Mouse (Mus musculus): ENCODE measurements around the gene Slc2a9. TPM values are rescaled to one million over a fixed set of nuclear protein-coding genes. Genes with fewer than 3 reads are reported as not detected.

Slc2a9 gene
- total RNA-seq, 2 experiments from 2014 or later = 0.93 to 1.3 TPM

DNA sequence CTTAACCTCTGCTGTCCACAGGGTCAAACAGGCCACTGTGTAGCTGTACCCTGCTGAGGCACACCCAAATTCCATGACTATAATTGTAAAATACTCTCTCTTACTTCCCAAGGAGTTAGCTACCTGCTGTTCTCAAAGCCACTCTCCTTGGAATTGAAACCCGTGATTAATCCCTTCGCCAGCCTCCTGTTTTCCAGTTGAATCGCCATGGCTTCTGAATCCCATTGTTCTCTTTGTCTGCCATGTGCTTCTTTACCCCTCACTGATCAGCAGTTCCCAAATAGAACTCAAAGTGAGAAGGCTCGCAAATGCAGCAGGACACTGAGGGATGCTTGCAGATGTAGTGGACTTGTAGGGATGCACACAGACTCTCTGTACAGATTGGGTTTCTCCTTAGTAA lies 80.5 kb downstream of the Slc2a9 start:
- intact Hi-C loops (cut with DNase I) = no loop called here
- DNase-seq (ENCODE audit: low spot score in 2 of 2) = no peak

GRCm38 (mm10) chr5:38418799-38419198 lies 84.1 kb downstream of the Slc2a9 start:
- peak; percentile 17 to 30 for DNase-seq (ENCODE audit: low spot score in 2 of 2)
- intact Hi-C loops (cut with DNase I) = no loop called here

DNA sequence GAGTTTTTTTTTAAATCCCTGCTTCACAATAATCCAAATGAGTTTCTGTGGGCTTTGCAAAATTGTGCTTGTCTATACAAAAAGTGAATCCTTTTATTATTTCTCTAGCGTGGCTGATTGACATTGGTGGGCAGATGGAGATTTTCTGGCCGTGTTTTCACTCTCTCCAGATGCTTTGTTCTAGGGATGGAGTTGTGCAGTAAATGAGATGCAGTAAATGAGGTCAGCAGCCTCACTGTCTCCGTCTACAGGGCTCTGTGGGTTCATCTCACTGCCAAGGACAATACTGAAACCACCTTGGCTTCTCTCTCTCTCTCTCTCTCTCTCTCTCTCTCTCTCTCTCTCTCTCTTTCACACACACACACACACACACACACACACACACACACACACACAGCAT lies 99.3 kb downstream of the Slc2a9 start:
- intact Hi-C loops (cut with DNase I) = no loop called here
- DNase-seq (ENCODE audit: low spot score in 2 of 2) = no peak

- intact Hi-C loops (cut with DNase I) = no loop called here
- DNase-seq (ENCODE audit: low spot score in 2 of 2) = no peak
Measured at GRCm38 (mm10) chr5:38402288-38402687, 100.7 kb downstream of the Slc2a9 start.

DNA sequence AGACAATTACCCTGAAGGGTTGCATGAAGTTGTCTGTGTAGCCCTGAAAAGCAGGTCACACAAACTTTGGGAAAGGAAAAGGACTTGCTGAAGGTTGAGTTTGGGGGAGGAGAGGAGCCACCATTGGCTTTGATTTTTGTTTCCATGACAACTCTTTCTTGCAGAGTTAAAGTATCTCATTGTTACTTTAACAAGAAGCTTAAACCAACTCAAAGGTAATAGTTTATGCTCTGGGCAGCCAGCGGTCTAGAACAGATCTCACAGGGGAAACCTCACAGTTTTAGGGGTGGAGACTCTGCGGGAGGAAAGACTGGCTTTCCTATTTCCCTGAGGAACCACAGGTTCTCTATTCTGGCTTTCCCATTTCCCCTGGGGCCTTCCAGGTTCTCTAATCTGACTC lies 114.1 kb downstream of the Slc2a9 start:
- intact Hi-C loops (cut with DNase I) = no loop called here
- DNase-seq (ENCODE audit: low spot score in 2 of 2) = no peak

- intact Hi-C loops (cut with DNase I) = no loop called here
- DNase-seq (ENCODE audit: low spot score in 2 of 2) = no peak
Measured at GRCm38 (mm10) chr5:38388420-38388823, 114.5 kb downstream of the Slc2a9 start.

- intact Hi-C loops (cut with DNase I) = no loop called here
- no peak for DNase-seq (ENCODE audit: low spot score in 2 of 2)
Measured at GRCm38 (mm10) chr5:38379970-38380369, 123.0 kb downstream of the Slc2a9 start.

- no peak for DNase-seq (ENCODE audit: low spot score in 2 of 2)
- intact Hi-C loops (cut with DNase I) = no loop called here
Measured at GRCm38 (mm10) chr5:38372369-38372768, 130.6 kb downstream of the Slc2a9 start.

GRCm38 (mm10) chr5:38371308-38371707 lies 131.6 kb downstream of the Slc2a9 start:
- intact Hi-C loops (cut with DNase I) = no loop called here
- no peak for DNase-seq (ENCODE audit: low spot score in 2 of 2)

GRCm38 (mm10) chr5:38366650-38367470 lies 136.1 kb downstream of the Slc2a9 start:
- intact Hi-C loops (cut with DNase I) = no loop called here
- DNase-seq (ENCODE audit: low spot score in 2 of 2) = peak; percentile 32 to 42

GRCm38 (mm10) chr5:38365521-38365920 lies 137.4 kb downstream of the Slc2a9 start:
- intact Hi-C loops (cut with DNase I) = no loop called here

DNA sequence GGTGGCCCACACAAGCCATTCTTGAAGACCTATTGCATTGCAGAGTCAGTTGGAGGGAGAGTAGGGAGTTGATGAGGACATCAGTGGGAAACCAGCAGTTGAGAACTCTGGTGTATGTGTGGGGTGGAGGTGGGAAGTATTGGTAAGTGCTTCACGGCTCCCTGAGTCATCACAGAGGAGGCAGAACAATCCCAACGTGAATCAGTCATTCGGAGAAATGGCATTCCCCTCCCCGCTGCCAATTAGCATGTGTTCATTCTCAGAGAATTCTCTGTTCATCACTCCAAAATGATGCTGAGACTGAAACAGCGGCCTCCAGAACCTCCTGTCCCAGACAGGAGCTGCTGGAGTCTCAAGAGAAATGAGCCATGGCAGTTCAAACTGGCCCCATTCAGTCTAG lies 138.5 kb downstream of the Slc2a9 start:
- intact Hi-C loops (cut with DNase I) = no loop called here

More at GRCm38 (mm10) chr5:38365521-38365920, 137.4 kb downstream of the Slc2a9 start:
- DNase-seq (ENCODE audit: low spot score in 2 of 2) = no peak

GRCm38 (mm10) chr5:38359716-38360115 lies 143.2 kb downstream of the Slc2a9 start:
- DNase-seq (ENCODE audit: low spot score in 2 of 2) = peak in 1 of 2 experiments; percentile 50
- intact Hi-C loops (cut with DNase I) = no loop called here

More for the DNA sequence above, 138.5 kb downstream of the Slc2a9 start:
- peak; percentile 48 to 51 for DNase-seq (ENCODE audit: low spot score in 2 of 2)

- peak in 1 of 2 experiments; percentile 53 for DNase-seq (ENCODE audit: low spot score in 2 of 2)
- intact Hi-C loops (cut with DNase I) = no loop called here
Measured at GRCm38 (mm10) chr5:38356927-38357326, 146.0 kb downstream of the Slc2a9 start.

GRCm38 (mm10) chr5:38350351-38350929 lies 152.5 kb downstream of the Slc2a9 start:
- intact Hi-C loops (cut with DNase I) = no loop called here
- DNase-seq (ENCODE audit: low spot score in 2 of 2) = no peak

DNA sequence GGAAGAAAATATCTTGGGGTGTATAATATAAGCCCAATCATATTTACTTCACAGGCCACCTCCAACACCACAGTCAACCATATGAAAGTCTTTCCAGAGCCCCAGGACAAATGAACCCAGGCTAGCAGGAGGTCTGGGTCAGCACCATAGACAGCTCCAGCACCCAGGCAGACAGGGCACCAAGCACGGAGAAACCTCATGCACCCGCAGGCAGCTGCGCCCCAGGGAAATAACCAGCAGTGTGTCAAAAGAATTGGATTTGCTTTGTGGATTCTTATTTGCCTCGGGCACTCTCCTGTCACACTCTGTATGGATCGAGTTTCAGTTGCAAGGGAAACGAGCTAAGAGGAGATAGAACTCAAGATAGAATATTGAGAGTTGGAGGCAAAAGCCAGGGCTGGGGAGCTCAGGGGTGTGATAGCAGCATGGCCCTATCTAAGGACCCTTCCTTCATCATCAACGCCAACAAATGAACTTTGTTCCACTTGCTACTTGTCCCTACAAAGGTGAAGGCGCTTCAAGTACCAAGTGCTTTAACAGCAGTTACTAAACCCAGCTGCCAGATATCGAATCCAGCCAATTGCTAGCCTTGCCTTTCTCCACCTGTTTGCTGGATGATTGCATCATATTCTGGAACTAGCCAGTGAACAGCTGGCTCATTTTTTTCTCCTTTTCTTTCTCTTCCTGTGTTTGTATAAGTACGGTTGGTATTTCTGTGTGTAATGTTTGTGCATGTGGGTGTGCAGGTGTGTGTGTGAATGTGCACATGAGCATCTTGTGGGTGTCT lies 156.1 kb downstream of the Slc2a9 start:
- intact Hi-C loops (cut with DNase I) = no loop called here
- no peak for DNase-seq (ENCODE audit: low spot score in 2 of 2)

DNA sequence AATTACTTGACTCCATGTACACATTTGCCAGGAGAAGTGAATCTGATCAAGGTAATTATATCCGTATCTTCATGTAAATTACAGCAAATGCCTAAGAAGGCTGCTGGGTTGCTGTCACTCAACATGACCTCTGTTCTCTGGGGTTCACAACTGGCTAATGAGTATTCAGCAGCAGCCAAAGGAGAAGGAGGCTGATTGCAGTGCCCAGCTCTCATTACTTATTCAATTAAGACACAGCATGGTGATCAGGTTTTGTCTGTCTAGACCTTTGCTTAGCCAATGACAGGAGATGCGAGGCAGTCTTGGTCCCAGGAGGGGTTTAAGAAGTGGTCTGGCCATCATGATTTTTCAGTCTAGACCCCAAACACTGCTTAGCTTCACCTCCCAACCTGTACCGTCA lies 159.8 kb downstream of the Slc2a9 start:
- intact Hi-C loops (cut with DNase I) = no loop called here
- no peak for DNase-seq (ENCODE audit: low spot score in 2 of 2)

GRCm38 (mm10) chr5:38334582-38334981 lies 168.4 kb downstream of the Slc2a9 start:
- DNase-seq (ENCODE audit: low spot score in 2 of 2) = no peak
- intact Hi-C loops (cut with DNase I) = no loop called here

DNA sequence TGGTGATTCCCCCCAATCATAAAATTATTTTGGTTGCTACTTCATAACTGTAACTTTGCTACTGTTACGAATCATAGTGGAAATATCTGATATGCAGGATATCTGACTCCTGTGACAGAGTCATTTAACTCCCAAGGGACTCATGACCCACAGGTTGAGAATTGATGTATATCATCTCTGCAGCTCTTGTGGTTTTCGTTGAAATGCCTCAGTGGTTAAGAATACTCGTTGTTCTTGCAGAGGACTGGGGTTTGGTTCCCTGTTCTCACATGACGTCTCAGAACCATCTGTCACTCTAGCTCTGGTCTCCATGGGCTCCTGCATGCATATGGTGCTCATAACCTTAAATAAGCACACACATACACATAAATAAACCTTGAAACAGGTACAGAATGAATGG lies 169.6 kb downstream of the Slc2a9 start:
- intact Hi-C loops (cut with DNase I) = no loop called here
- DNase-seq (ENCODE audit: low spot score in 2 of 2) = no peak
